Mouse (Mus musculus) C2C12 (cell line): ENCODE measurements at regions not wholly inside any gene's neighbourhood (a gene's known extent, or its start where the extent isn't known, plus 50 kb on each side); places are given as distances from the start of the nearest gene placed in this dataset.

Source experiments
- H3K27me3 ChIP-seq: one replicate; pipeline ENCODE4 v1.6.1; 2011; ENCODE audit not compliant: control insufficient read depth, insufficient read depth, insufficient read length
- H3K36me3 ChIP-seq: one replicate; pipeline ENCODE4 v1.6.1; 2011; ENCODE audit not compliant: control insufficient read depth, insufficient read depth
- H3K4me3 ChIP-seq: one replicate; pipeline ENCODE4 v1.5.1; 2011; ENCODE audit warnings: mild to moderate bottlenecking, control low read depth; ENCODE audit not compliant: poor library complexity, insufficient read depth, severe bottlenecking
- H3K79me2 ChIP-seq: one replicate; pipeline ENCODE4 v1.6.1; 2011; ENCODE audit not compliant: control insufficient read depth, insufficient read depth
- H3K79me3 ChIP-seq: one replicate; pipeline ENCODE4 v1.6.1; 2011; ENCODE audit warnings: low read depth, control low read depth
- H3ac ChIP-seq: one replicate; pipeline ENCODE3; 2011; ENCODE audit warnings: low read depth; ENCODE audit not compliant: control insufficient read depth, insufficient read length
- CEBPB ChIP-seq: IDR thresholded peaks from one replicate; pipeline ENCODE4 v1.6.1; 2011; ENCODE audit warnings: low read depth, mild to moderate bottlenecking, control low read depth, moderate library complexity
- CTCF ChIP-seq: IDR thresholded peaks from one replicate; pipeline ENCODE4 v1.5.1; 2011; ENCODE audit not compliant: control insufficient read depth, insufficient read depth, insufficient read length
- FOSL1 ChIP-seq: IDR thresholded peaks from one replicate; pipeline ENCODE4 v1.8.0; 2011; ENCODE audit warnings: mild to moderate bottlenecking, low read length; ENCODE audit not compliant: poor library complexity, insufficient read depth, severe bottlenecking
- MAX ChIP-seq: IDR thresholded peaks from one replicate; pipeline ENCODE4 v1.6.1; 2011; ENCODE audit warnings: mild to moderate bottlenecking, control low read depth
- MYOD1 ChIP-seq: IDR thresholded peaks from one replicate; pipeline ENCODE4 v1.6.1; 2011; ENCODE audit warnings: low read depth; ENCODE audit not compliant: control insufficient read depth, insufficient read length
- MYOG ChIP-seq: IDR thresholded peaks from one replicate; pipeline ENCODE4 v1.6.1; 2011; ENCODE audit not compliant: control insufficient read depth, insufficient read length; ENCODE audit errors: extremely low read depth
- USF1 ChIP-seq: IDR thresholded peaks from one replicate; pipeline ENCODE4 v1.6.1; 2011; ENCODE audit warnings: low read depth, mild to moderate bottlenecking, control low read depth, moderate library complexity

- Histone ChIP-seq H3ac (no peak overlapping the region), H3K4me3 (no peak overlapping the region), H3K79me2 (no peaks in the 10 kb centered on the region), H3K36me3 (no peaks in the 10 kb centered on the region), H3K27me3 (peaks cover 17% of the 10 kb centered on the region), H3K79me3 (no peaks in the 10 kb centered on the region)
- no peak for TF ChIP-seq FOSL1
Measured at GRCm38 (mm10) chr14:24081911-24082558, 67.7 kb upstream of the Kcnma1 start.

- TF ChIP-seq USF1 (no peak), MYOG (no peak)
- H3K36me3 ChIP-seq = no peaks in the 10 kb centered on the region
- H3K27me3 ChIP-seq = peaks cover 9% of the 10 kb centered on the region
- H3K4me3 ChIP-seq = no peak overlapping the region
- H3ac ChIP-seq = no peak overlapping the region
- no peaks in the 10 kb centered on the region for H3K79me3 ChIP-seq
- no peaks in the 10 kb centered on the region for H3K79me2 ChIP-seq
Measured at GRCm38 (mm10) chr14:24068693-24069092, 54.4 kb upstream of the Kcnma1 start.

GRCm38 (mm10) chr14:24067657-24068056, 53.4 kb upstream of the Kcnma1 start:
- Histone ChIP-seq H3K79me2 (no peaks in the 10 kb centered on the region), H3K36me3 (no peaks in the 10 kb centered on the region), H3ac (no peak overlapping the region), H3K4me3 (no peak overlapping the region), H3K27me3 (peaks cover 5% of the 10 kb centered on the region), H3K79me3 (no peaks in the 10 kb centered on the region)
- TF ChIP-seq CTCF = peak; percentile 59
- TF ChIP-seq CEBPB = no peak

GRCm38 (mm10) chr14:24065231-24065767, 51.0 kb upstream of the Kcnma1 start:
- H3ac ChIP-seq = no peak overlapping the region
- H3K36me3 ChIP-seq = no peaks in the 10 kb centered on the region
- H3K79me3 ChIP-seq = no peaks in the 10 kb centered on the region
- H3K4me3 ChIP-seq = no peak overlapping the region
- peaks cover 5% of the 10 kb centered on the region for H3K27me3 ChIP-seq
- TF ChIP-seq USF1 (no peak), FOSL1 (no peak), CEBPB (no peak), MYOG (no peak), MAX (no peak), CTCF (no peak), MYOD1 (no peak)
- no peaks in the 10 kb centered on the region for H3K79me2 ChIP-seq
